8 mouse cellular contexts compared by ENCODE assay signal in the genomic region with DNA sequence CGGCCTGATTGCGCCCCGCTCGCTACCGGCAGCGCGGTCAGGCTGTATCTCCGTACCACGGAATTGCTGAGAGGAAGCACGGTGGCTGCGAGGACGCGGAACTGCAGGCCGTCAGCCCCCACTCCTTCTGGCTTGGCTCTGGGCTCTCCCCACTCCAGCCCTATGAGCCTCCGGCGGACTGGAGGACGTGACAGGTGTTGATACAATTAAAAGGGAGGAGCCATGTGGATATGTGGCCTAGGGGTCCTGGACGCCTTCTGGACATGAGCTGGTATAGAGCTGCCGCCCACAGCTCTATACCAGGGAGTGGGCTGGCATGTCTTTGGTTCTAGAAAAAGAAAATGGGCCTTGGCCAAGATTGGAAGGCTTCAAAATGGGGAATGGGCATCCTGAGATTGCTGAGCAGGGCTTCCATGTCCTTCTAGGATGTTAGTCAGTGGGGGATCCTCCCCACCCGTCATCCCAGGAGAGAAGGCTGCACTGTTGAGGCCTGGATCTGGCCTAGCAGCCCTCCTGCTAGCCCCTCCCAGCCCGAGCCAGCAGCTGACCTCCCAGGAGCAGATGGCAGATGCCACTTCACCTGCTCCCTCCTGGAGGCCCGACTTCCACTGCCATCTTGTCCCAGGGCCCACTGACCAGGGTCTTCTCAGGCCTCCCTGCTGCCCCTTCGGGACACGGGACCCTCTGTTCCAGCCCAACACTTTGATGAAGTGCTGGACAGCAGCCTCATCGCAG. TPM values are rescaled to one million over a fixed set of nuclear protein-coding genes. Genes with fewer than 3 reads are reported as not detected.
DNase-seq lines count a peak whose midpoint lies in the region; ATAC-seq and TF ChIP-seq lines count a peak whose summit lies in the region.

No protein-coding gene starts in this region.

- H3K4me3 ChIP-seq in layer of hippocampus, adult 2 months, result peak overlapping the region; percentile 89
- H3K4me3 ChIP-seq in embryonic facial prominence, embryonic 15.5 days (replicated peaks), result peak overlapping the region; percentile 71
- H3K4me3 ChIP-seq in limb, embryonic 15.5 days, result peak overlapping the region; percentile 60

- no peaks in the 10 kb centered on the region for H3K36me3 ChIP-seq in embryonic facial prominence, embryonic 15.5 days
- no peaks in the 10 kb centered on the region for H3K36me3 ChIP-seq in limb, embryonic 15.5 days

- no peak for DNase-seq in layer of hippocampus, adult 2 months (ENCODE audit: low spot score in 2 of 2)
- DNase-seq in layer of hippocampus, adult 9-10 months (ENCODE audit: low spot score), result no peak
- DNase-seq in cerebellum, adult 11-12 months, result peak; percentile 89
- peak; percentile 39 for DNase-seq in testis, postnatal 10 days (ENCODE audit: low spot score)
- DNase-seq in layer of hippocampus, adult 11-12 months (ENCODE audit: low spot score), result no peak
- no peak for DNase-seq in frontal cortex, postnatal 14 days (ENCODE audit: low spot score in 2 of 2)

- peak overlapping the region; percentile 48 for H3K9ac ChIP-seq in embryonic facial prominence, embryonic 15.5 days
- H3K9ac ChIP-seq in limb, embryonic 15.5 days, result peak overlapping the region; percentile 37; the same call in 1 of the 2 replicates

- H3K27me3 ChIP-seq in embryonic facial prominence, embryonic 15.5 days, result peaks cover 52% of the 10 kb centered on the region
- peaks cover 67% of the 10 kb centered on the region for H3K27me3 ChIP-seq in limb, embryonic 15.5 days

- 8% methylated on average over 25 of the region's 25 CpGs for WGBS in embryonic facial prominence, embryonic 15.5 days
- WGBS in limb, embryonic 15.5 days, result 8% methylated on average over 25 of the region's 25 CpGs

- H3K4me2 ChIP-seq in embryonic facial prominence, embryonic 15.5 days (replicated peaks), result peak overlapping the region; percentile 97
- peak overlapping the region; percentile 94 for H3K4me2 ChIP-seq in limb, embryonic 15.5 days

- no peak for TF ChIP-seq CTCF in layer of hippocampus, adult 2 months (conservative IDR thresholded peaks at IDR 0.05)

- H3K4me1 ChIP-seq in embryonic facial prominence, embryonic 15.5 days, result peaks cover 24% of the 10 kb centered on the region
- peaks cover 22% of the 10 kb centered on the region for H3K4me1 ChIP-seq in limb, embryonic 15.5 days

- peak; percentile 12; the same call in 1 of the 2 replicates for ATAC-seq in embryonic facial prominence, embryonic 15.5 days (ENCODE audit: insufficient number of reproducible peaks, low FRiP score, low TSS enrichment, low read depth)
- no peak for ATAC-seq in limb, embryonic 15.5 days (ENCODE audit: insufficient number of reproducible peaks, low FRiP score, low TSS enrichment, low read depth)

- H3K9me3 ChIP-seq in embryonic facial prominence, embryonic 15.5 days (replicated peaks), result no peaks in the 10 kb centered on the region
- H3K9me3 ChIP-seq in limb, embryonic 15.5 days, result no peaks in the 10 kb centered on the region

- peak overlapping the region; percentile 93 for H3K27ac ChIP-seq in layer of hippocampus, adult 2 months
- no peak overlapping the region for H3K27ac ChIP-seq in embryonic facial prominence, embryonic 15.5 days (replicated peaks)
- no peak overlapping the region for H3K27ac ChIP-seq in limb, embryonic 15.5 days

RNA-seq across cellular contexts. Expression of a gene that starts 0.9 kb away (rescaled TPM):
- total RNA-seq in layer of hippocampus, adult 2 months (2021), result 100 to 1,000 TPM; 680 to 699 TPM
- 3.8 and 4.0 TPM in 2 replicates for polyA plus RNA-seq in embryonic facial prominence, embryonic 15.5 days (2015; fragmentation: Nextera tagmentation; extraction: Ambion mirVana)
- polyA plus RNA-seq in limb, embryonic 15.5 days (2015; fragmentation: Nextera tagmentation; extraction: Ambion mirVana), result 2.0 and 2.7 TPM in 2 replicates

RNA-seq across cellular contexts. Expression of a gene that starts 12.8 kb away (rescaled TPM):
- total RNA-seq in layer of hippocampus, adult 2 months (2021), result 10 to 100 TPM; 76.9 to 80.3 TPM
- polyA plus RNA-seq in embryonic facial prominence, embryonic 15.5 days (2015; fragmentation: Nextera tagmentation; extraction: Ambion mirVana), result 41.8 and 44.8 TPM in 2 replicates
- 39.1 and 40.0 TPM in 2 replicates for polyA plus RNA-seq in limb, embryonic 15.5 days (2015; fragmentation: Nextera tagmentation; extraction: Ambion mirVana)

RNA-seq across cellular contexts. Expression of a gene that starts 13.7 kb away (rescaled TPM):
- 10 to 100 TPM; 27.9 to 28.9 TPM for total RNA-seq in layer of hippocampus, adult 2 months (2021)
- 24.7 and 27.1 TPM in 2 replicates for polyA plus RNA-seq in embryonic facial prominence, embryonic 15.5 days (2015; fragmentation: Nextera tagmentation; extraction: Ambion mirVana)
- polyA plus RNA-seq in limb, embryonic 15.5 days (2015; fragmentation: Nextera tagmentation; extraction: Ambion mirVana), result 24.6 and 26.5 TPM in 2 replicates

RNA-seq across cellular contexts. Expression of a gene that starts 14.3 kb away (rescaled TPM):
- total RNA-seq in layer of hippocampus, adult 2 months (2021), result 1 to 10 TPM; 1.4 to 1.9 TPM
- not detected in 2 replicates for polyA plus RNA-seq in embryonic facial prominence, embryonic 15.5 days (2015; fragmentation: Nextera tagmentation; extraction: Ambion mirVana)
- polyA plus RNA-seq in limb, embryonic 15.5 days (2015; fragmentation: Nextera tagmentation; extraction: Ambion mirVana), result 0.56 and 0.58 TPM in 2 replicates

RNA-seq across cellular contexts. Expression of a gene that starts 17.1 kb away (rescaled TPM):
- 10 to 100 TPM; 83.0 to 89.3 TPM for total RNA-seq in layer of hippocampus, adult 2 months (2021)
- 95.7 and 99.3 TPM in 2 replicates for polyA plus RNA-seq in embryonic facial prominence, embryonic 15.5 days (2015; fragmentation: Nextera tagmentation; extraction: Ambion mirVana)
- polyA plus RNA-seq in limb, embryonic 15.5 days (2015; fragmentation: Nextera tagmentation; extraction: Ambion mirVana), result 85.7 and 95.6 TPM in 2 replicates

Comparison
In these comparisons a context has a peak if more than half of its experiments do, and no peak if none do; other contexts are left out.
1. DNase-seq: peak in cerebellum, adult 11-12 months (single experiment) and testis, postnatal 10 days (single experiment); none in layer of hippocampus, adult 2 months (0 of 2), layer of hippocampus, adult 9-10 months (single experiment), layer of hippocampus, adult 11-12 months (single experiment) and frontal cortex, postnatal 14 days (0 of 2).
2. Peak in every context shown above with its lines, with median percentiles within 50 percentile points of each other: H3K4me3 ChIP-seq.